Mouse (Mus musculus) kidney, postnatal 25 days (tissue): ENCODE measurements at regions not wholly inside any gene's neighbourhood (a gene's known extent, or its start where the extent isn't known, plus 50 kb on each side); places are given as distances from the start of the nearest gene placed in this dataset.
A peak's percentile ranks its signal among the peaks of the same experiment; 100 is the strongest.
"Not testable (repeated sequence)": the region's sequence is repeated elsewhere in the genome, so short reads cannot be mapped to it uniquely, and the experiment has no call there.

Experiments used
- DNase-seq, 2 experiments: peaks; one replicate each; pipeline ENCODE4 v3.0.0; 2021; ENCODE audit warnings: mixed read lengths in 2 of 2

DNA sequence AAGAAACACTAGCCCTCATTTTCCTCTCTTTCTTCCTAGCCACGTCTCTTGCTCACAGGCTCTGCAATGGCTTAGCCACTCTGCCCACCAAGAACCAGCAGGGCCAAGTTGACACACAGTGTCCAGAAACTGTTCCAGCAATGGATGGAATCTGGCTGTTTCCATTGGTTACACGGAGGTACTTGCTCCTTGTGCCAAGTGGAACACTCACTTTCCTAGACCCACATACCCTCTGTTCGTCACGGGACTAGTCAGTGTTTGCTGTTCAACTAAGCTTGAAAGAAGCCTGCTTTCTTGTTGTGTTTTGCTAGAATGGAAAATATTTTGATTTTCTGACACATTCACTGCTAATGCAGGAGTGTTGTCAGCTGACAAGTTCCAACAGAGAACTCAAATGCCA lies 575.7 kb upstream of the Gulo start:
- no peak for DNase-seq

- no peak for DNase-seq
These were observed 571.0 kb upstream of the Gulo start for GRCm38 (mm10) chr14:66579904-66580492.

GRCm38 (mm10) chr14:66566600-66566999 lies 557.6 kb upstream of the Gulo start:
- no peak for DNase-seq

DNA sequence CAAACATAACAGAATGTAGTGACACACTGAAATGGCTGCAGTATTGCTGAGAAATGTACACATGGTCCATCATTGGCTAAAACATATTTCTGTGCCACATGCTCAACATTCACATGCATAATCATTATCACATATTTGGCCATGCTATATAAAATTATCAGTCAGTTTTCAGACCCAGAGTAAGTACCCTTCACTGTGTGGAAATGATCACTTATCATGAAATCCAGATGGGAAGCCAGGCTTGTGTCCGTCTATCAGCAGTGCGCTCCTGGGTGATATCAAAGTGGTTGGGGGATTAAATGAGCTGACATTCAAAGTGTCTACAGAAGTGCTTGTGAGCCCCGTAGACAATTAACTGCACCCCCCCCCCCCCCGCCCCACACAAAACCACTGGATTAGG lies 553.7 kb upstream of the Gulo start:
- DNase-seq = no peak

GRCm38 (mm10) chr14:66561715-66562114 lies 552.7 kb upstream of the Gulo start:
- DNase-seq = no peak

- no peak for DNase-seq
These were observed 552.1 kb upstream of the Gulo start for GRCm38 (mm10) chr14:66561042-66561590.

DNA sequence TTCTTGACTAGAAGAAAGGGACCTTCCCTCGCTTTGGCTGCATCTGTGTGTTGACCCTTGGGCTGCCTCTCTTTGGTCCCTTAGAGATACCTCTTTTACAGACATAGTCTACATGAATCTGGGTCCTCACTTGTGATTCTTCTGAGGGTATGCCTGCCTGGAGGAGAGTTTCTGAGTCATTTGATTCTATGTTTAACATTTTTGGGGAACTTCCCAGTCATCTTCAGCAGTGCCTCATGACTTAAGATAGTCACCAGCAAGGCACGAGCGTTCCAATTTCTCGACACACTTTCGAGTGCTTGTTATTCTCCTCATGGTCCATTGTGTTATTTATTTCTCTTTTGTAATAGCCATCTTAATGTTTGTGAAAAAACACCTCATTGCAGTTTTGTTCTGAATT lies 549.4 kb upstream of the Gulo start:
- no peak for DNase-seq

DNA sequence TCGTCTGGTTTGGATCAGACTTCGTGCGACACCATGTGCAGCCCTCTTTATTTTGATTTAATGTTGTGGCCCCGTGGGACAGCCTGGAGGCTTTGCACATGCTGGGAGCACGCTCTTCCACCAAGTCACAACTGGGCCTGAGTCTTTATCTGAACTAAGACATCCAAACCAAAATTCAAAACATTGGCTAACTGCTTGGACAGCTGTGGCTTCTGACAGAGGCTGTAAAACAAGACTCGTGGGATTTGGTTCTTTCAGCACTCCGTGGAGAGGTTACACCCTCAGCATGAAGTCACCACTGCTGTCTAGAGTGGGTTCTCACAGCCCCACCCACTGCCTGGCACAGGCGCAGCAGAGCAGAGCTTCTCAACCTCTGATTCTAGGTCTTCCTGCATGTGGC lies 548.6 kb upstream of the Gulo start:
- no peak for DNase-seq

DNA sequence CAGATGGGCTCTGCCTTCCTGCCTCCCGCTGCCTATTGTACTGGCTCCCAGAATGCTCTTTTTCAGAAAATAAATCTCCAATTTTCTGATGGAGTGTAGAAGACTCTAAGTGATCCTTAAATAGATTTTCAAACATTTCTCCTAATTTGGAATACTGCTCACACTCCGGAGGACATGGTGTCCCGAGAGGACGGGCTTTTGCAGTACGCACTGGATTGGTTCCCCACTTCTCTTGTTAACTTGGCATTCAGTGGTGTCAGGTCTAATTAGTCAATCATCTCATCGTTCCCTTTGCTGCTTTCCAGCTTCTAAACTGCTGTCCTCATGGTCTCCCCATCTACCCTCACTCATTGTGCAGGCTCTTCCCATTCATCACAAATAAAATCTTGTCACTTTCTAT lies 529.5 kb upstream of the Gulo start:
- no peak for DNase-seq

GRCm38 (mm10) chr14:66534671-66535070 lies 525.7 kb upstream of the Gulo start:
- DNase-seq = no peak

GRCm38 (mm10) chr14:66528135-66528534 lies 519.1 kb upstream of the Gulo start:
- DNase-seq = no peak

GRCm38 (mm10) chr14:66527061-66527460 lies 518.1 kb upstream of the Gulo start:
- DNase-seq = no peak

DNA sequence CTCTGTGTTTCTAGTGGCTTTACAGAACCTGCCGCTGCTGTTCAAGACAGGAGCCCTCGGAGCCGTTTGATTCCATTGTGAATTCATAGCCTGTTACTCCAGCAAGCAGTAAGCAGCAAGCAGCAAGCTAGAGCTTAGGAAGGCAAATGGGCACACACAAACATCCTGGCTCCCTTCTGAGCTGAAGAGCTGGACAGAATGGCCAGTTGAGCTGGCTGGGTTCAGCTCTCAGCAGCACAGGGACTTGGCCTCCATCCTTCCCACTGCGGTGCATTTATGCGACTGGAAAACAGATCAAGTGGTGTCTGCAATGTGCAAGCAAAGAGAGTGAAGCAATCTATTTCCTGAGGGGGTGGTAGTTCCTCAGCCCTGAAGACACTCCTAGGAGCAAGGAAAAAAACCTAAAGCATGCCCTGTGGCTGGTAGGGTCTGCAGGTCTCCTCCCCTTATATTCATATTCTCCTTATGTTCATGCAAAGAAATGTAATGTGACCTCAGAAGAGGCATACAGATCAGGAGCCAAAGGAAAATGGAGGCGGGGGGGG lies 513.9 kb upstream of the Gulo start:
- DNase-seq = no peak

GRCm38 (mm10) chr14:66521836-66522629 lies 513.0 kb upstream of the Gulo start:
- peak in 1 of 2 experiments; percentile 16 for DNase-seq

DNA sequence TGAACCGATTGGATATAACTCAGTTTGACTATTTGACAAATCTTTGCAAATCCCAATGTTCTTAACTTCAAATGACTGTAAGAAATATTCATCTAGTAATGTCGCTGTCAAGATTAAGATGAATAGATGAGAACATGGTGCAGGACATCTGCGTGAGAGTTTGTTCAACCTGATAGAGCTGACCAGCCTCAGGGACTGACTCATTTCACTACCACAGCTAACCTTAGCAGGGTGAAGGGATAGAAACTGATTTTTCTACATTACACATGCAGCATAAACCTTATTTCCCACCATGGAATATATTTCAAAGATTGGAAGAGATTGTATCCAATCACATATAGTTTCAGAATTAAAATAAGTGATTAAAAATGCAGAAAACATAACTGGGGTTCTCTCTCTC lies 507.8 kb upstream of the Gulo start:
- DNase-seq = no peak

DNA sequence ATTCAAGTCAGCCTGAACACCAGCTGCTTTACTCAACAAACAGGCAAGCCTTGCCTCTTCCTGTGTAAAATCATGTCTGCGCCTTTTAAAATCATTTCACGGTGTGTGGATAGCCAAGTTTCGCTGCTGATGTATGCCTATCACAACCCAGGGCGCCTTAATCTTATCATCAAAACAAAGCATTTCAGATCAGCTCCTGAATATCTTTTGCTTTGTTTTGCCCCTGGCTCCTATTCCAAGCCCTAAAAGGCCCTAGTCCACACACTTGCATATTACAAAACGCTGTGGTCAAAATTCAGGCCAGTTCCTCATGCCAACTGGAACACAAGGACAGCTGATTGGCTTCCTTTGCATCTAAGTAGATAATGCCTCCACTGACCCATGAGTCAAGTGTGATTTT lies 501.7 kb upstream of the Gulo start:
- no peak for DNase-seq

DNA sequence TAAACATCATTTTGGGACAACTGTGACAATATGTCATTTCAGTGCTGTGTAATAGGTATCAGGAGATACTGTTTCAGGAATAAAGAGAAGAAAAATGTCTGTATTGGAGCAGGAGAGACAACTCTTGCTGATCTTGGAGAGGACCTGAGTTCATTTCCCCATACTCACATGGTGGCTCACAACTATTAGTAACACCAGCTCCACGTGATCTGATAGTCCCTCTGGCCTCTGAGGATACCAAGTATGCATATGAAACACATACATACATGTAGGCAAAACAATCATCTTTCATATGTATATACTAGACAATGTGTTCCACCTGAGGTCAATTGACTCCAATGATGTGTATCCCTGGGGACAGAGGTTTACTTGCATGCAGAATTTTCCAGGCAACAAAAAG lies 501.2 kb upstream of the Gulo start:
- no peak for DNase-seq

- no peak for DNase-seq
These were observed 500.7 kb upstream of the Gulo start for GRCm38 (mm10) chr14:66509706-66510105.

DNA sequence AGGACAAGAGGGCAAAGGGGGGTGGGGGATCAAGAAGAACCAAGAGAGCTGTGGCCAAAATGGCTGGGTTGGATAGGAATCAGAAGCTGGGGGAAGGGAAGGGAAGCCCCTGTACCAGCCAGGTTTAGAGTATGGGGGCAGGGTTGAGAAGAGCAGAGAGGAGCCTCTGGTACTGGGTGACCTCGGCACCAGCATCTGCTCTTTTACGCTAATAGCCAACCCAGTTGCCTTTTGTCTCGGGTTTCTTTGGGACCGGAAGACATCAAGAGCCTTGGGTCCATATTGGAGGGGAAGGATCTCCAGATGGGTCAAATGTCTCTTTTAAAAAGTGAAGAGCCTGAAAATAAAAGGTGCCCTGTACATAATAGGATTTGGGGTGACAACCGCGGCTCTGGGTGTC lies 493.0 kb upstream of the Gulo start:
- DNase-seq = no peak

DNA sequence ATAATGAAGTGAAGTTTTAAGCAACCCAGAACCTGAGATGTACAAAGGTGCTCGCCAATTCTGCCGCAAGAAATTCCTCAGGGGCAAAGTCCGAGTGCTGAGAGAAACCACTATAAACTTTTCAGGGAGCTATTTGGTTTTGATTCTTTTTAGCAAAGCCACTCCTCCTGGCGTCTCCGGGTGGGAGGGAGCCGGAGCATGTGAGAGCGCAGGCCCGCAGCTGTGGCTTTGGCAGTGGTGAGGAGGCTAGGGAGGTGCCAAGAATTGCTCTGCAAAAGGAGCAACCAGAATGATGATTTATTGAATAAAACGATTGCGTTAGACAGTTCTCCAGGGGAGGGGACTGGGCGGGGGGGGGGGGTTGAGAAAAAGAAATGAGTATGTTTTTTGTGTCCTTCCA lies 490.9 kb upstream of the Gulo start:
- DNase-seq = peak; percentile 70 to 81

- no peak for DNase-seq
These were observed 486.1 kb upstream of the Gulo start for GRCm38 (mm10) chr14:66495146-66495545.

- DNase-seq = no peak
These were observed 485.5 kb upstream of the Gulo start for GRCm38 (mm10) chr14:66494518-66494923.

DNA sequence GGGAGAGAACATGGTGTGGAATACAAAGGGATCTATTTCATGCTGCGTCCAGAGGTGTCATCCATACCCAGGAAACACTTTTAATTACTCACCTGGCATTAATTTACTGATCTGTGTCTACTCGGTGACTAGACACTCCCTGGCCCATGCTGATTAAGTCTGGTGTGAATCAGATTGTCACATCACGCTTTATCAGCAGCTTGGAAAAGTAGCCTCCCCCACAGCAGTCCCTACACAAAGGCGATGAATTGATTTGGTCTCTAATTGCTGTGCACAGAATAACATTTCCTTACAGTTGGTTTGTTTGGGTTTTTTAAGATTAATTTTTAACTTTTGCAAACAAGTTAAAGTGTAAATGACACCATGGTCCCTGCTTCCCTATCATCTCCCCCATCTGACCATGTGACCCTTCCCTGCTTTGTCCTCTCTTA lies 484.7 kb upstream of the Gulo start:
- no peak for DNase-seq

DNA sequence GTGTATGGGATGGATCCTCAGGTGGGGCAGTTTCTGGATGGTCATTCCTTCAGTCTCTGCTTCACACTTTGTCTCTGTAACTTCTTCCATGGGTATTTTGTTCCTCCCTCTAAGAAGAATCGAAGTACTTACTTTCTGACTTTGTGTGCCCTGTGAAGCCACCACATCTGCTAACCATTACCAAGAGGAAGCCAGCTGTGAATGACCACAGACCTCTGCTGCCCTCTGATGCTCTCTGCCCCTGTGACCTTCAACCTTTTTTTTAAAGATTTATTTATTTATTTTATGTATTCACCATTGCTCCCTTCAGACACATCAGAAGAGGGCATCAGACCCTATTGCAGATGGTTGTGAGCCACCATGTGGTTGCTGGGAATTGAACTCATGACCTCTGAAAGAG lies 475.7 kb upstream of the Gulo start:
- DNase-seq = not testable (repeated sequence)
